Mouse (Mus musculus) heart, postnatal 0 days (tissue): ENCODE measurements around the gene Bcl11b. TPM values are rescaled to one million over a fixed set of nuclear protein-coding genes. Genes with fewer than 3 reads are reported as not detected.

ENCODE experiments used
- ATAC-seq: fragments of 200-750 bp; cut with Nextera tagmentation; 2 replicates; pipeline ENCODE4 v1.8.0; 2017; ENCODE audit warnings: low read depth, moderate number of reproducible peaks, moderate library complexity; ENCODE audit not compliant: insufficient read depth
- DNase-seq: peaks from one replicate; pipeline ENCODE4 v3.0.0-alpha.2; 2016; ENCODE audit warnings: low spot score
- H3K27ac ChIP-seq: fragments of 300-500 bp; sonication (generic); 2 replicates; pipeline ENCODE4 v1.5.1; 2014; ENCODE audit warnings: low read depth, mild to moderate bottlenecking
- H3K27me3 ChIP-seq: fragments of 300-500 bp; sonication (generic); 2 replicates; pipeline ENCODE4 v1.6.1; 2014; ENCODE audit warnings: low read length, mixed read lengths; ENCODE audit not compliant: control insufficient read depth, insufficient read depth
- H3K36me3 ChIP-seq: fragments of 300-500 bp; sonication (generic); replicated peaks from 2 replicates; pipeline ENCODE4 v1.6.1; 2014; ENCODE audit warnings: low read length, mixed read lengths; ENCODE audit not compliant: control insufficient read depth, insufficient read depth
- H3K4me1 ChIP-seq: fragments of 300-500 bp; sonication (generic); 2 replicates; pipeline ENCODE4 v1.6.1; 2014; ENCODE audit warnings: antibody characterized with exemption; ENCODE audit not compliant: control insufficient read depth, insufficient read depth
- H3K4me2 ChIP-seq: fragments of 300-500 bp; sonication (generic); 2 replicates; pipeline ENCODE4 v1.6.1; 2014; ENCODE audit warnings: low read depth, mild to moderate bottlenecking, low read length, moderate library complexity
- H3K4me3 ChIP-seq: fragments of 300-500 bp; sonication (generic); 2 replicates; pipeline ENCODE4 v1.5.1; 2014; ENCODE audit warnings: low read depth, low read length
- H3K9ac ChIP-seq: fragments of 300-500 bp; sonication (generic); replicated peaks from 2 replicates; pipeline ENCODE4 v1.6.1; 2014; ENCODE audit warnings: low read depth, low read length, mixed read lengths
- H3K9me3 ChIP-seq: fragments of 300-500 bp; sonication (generic); replicated peaks from 2 replicates; pipeline ENCODE4 v1.6.1; 2016; ENCODE audit warnings: low read length; ENCODE audit not compliant: control insufficient read depth
- CTCF ChIP-seq: IDR thresholded peaks from 2 replicates; pipeline ENCODE4 v1.5.1; 2016; ENCODE audit warnings: antibody characterized with exemption, control low read depth, low read depth
- EP300 ChIP-seq: IDR thresholded peaks from 2 replicates; pipeline ENCODE4 v1.6.1; 2016; ENCODE audit warnings: antibody characterized with exemption, low read depth
- WGBS: fragments of 180-500 bp; shearing (Covaris S2); extraction: QIAGEN DNeasy Blood & Tissue Kit; methylation state at CpG from one replicate; pipeline ENCODE4 v1.1.7; 2014; 5-methylcytosine and 5-hydroxymethylcytosine counted together
- polyA plus RNA-seq: library from polyadenylated mRNA; unstranded; fragments of >200 nt; fragmentation: Nextera tagmentation; extraction: Ambion mirVana; gene quantifications from 2 replicates; pipeline ENCODE4 v1.2.1, GENCODE M21; 2015
- total RNA-seq: library from RNA; depleted of rRNA; stranded (reverse); fragments of >200 nt; gene quantifications from 2 replicates; pipeline ENCODE4 v1.2.3, GENCODE M21; 2014; ENCODE audit warnings: low replicate concordance

Bcl11b gene
- total and polyA plus RNA-seq, 2 experiments from 2014 or later = 2.2 to 2.7 TPM

DNA sequence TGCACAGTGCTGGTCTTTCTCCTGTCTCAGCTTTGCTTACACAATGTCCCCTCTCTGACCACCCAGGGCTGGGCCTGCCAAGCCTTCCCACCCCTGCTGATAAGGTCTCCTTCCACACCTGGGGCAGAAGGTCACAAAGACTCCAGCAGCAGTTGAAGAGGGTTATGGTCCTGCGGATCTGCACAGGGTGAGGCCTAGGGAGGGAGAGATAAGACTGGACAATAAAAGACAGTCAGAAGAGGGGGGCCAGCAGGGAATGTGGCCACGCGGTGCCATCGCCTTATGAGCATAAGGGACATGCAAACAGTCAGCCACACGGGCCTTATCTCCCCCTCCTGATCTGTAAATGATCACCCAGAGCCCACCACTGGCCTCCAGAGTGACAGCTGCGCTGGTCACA, 34.0 kb upstream of the Bcl11b start:
- 37% methylated on average over 6 of the region's 6 CpGs for WGBS
- H3K4me3 ChIP-seq = no peak overlapping the region
- no peak overlapping the region for H3K27ac ChIP-seq
- no peaks in the 10 kb centered on the region for H3K36me3 ChIP-seq
- no peaks in the 10 kb centered on the region for H3K4me1 ChIP-seq
- H3K9me3 ChIP-seq = no peaks in the 10 kb centered on the region
- TF ChIP-seq CTCF = no peak
- no peak for TF ChIP-seq EP300
- H3K4me2 ChIP-seq = no peak overlapping the region
- no peak for DNase-seq
- no peak overlapping the region for H3K9ac ChIP-seq
- no peaks in the 10 kb centered on the region; the same call in 1 of the 2 replicates for H3K27me3 ChIP-seq
- ATAC-seq = no peak

DNA sequence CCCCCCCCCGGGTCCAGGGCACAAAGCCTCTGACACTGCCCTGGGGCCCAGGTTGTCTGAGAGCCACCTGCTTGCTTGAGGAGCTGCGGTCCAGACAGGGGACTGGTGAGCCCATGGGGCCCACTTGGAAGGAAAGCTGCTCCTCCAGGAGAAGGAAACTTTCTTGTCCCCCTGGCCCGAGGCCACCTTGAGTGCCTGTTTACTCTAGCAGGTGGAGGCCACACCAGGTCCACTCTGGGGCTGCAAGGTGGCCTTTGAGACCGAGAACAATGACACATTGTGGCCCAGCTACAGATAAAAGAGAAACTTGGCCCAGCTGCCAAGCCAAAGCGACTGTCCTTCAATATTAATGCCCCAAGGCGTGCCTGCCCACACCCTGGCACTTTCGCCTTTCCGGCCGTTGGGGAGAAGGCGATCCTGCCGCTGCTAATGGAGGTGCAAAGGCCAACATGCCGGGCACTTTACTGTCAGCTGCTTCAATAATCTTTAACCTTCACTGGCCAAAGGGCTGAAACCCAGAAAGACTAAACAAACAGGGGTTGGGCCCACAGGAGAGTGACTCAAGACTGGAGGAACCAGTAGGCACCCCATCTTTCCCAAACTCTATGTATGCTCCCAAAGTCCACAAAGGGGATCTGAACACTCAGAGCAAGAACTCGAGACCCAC, 32.1 kb upstream of the Bcl11b start:
- ATAC-seq = no peak
- no peak for DNase-seq
- H3K36me3 ChIP-seq = no peaks in the 10 kb centered on the region

DNA sequence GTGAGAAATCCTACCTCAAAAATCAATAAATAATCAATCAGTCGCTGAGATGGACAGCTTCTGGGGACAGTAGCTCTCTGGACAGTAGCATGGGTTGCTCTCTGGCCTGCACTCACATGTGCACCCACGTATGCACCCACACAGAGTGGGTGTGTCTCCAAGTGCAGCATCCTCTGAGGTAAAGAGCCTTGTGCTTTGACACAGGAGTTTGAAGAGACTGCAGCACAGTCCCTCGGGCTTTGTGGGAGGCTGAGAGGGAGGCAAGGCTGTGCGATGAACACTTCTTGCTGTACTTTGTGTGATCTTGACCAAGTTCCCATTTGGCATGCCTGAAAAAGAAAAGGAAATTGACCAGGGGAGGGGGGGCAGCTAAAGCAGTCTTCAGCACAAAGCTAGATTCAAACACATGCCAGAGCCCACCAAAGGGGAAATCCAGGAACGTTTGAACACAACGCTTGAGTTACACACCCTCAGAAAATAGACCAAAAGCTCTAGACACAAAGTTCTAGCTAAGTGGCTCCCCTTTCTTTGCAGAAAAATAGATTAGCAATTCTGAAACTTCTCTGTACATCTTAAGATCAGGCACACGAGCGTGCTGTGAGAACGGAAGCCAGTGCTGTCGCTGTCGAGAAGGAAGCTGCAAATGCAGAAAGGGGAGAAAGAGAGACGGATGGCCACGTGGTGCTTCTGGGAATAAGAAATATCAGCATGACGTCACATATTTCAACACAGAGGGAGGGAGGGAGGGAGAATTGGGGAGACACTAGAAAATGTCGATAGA, 19.6 kb upstream of the Bcl11b start:
- Histone ChIP-seq H3K4me3 (no peak overlapping the region), H3K27ac (no peak overlapping the region), H3K9me3 (no peaks in the 10 kb centered on the region), H3K9ac (no peak overlapping the region), H3K4me1 (no peaks in the 10 kb centered on the region), H3K36me3 (no peaks in the 10 kb centered on the region), H3K27me3 (no peaks in the 10 kb centered on the region), H3K4me2 (no peak overlapping the region)
- ATAC-seq (no peak), DNase-seq (no peak)
- TF ChIP-seq CTCF (no peak), EP300 (no peak)
- 71% methylated on average over 15 of the region's 15 CpGs for WGBS

More for the DNA sequence above, 32.1 kb upstream of the Bcl11b start:
- WGBS = 79% methylated on average over 13 of the region's 13 CpGs
- H3K9me3 ChIP-seq = no peaks in the 10 kb centered on the region
- TF ChIP-seq EP300 (no peak), CTCF (no peak)
- H3K4me1 ChIP-seq = no peaks in the 10 kb centered on the region
- no peak overlapping the region for H3K4me2 ChIP-seq
- no peak overlapping the region for H3K9ac ChIP-seq
- no peak overlapping the region for H3K27ac ChIP-seq
- H3K27me3 ChIP-seq = no peaks in the 10 kb centered on the region; the same call in 1 of the 2 replicates
- no peak overlapping the region for H3K4me3 ChIP-seq

DNA sequence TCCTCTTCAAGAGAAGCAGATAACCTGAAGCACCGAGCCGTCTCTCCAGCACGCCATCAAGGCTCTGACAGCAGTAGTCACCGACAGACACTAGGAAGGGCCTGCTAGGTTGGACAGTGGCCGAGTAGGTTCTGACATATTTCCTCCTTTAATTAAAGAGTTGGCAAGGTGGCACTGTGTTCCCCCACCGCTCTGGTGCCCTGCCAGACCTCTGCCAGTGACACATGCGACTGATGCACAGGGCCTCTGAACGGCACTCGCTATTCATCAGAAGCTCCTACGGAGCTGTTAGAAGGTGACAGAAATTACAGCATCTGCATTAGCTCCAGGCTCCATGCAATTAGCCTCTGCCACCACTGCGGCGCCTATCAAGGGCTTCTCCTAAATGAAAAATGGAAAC, 8.6 kb upstream of the Bcl11b start:
- Histone ChIP-seq H3K4me3 (no peak overlapping the region), H3K27ac (no peak overlapping the region), H3K27me3 (peaks cover 14% of the 10 kb centered on the region; the same call in 1 of the 2 replicates), H3K9ac (no peak overlapping the region), H3K36me3 (no peaks in the 10 kb centered on the region), H3K4me1 (no peaks in the 10 kb centered on the region), H3K4me2 (no peak overlapping the region), H3K9me3 (no peaks in the 10 kb centered on the region)
- no peak for ATAC-seq
- TF ChIP-seq EP300 (no peak), CTCF (no peak)
- 73% methylated on average over 12 of the region's 12 CpGs for WGBS
- no peak for DNase-seq

DNA sequence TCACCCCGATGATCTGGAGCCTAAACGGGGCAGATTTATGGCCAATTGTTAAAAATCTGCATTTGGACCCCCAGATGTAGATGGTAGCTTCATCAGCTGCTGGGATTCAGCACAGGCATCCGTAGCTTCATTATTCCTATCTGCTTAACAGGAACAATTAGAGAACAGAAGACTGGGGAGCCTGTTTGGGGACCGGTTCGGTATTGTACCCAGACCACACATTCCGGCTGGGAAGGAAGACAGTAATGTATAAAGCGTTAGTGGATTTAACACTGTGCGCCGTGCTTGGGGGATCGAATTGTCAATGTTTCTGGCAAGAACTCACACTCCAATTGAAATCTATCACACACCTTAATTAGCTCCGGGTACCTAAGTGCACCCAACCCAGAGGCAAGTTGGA, 6.9 kb upstream of the Bcl11b start:
- no peak overlapping the region for H3K27ac ChIP-seq
- TF ChIP-seq EP300 (no peak), CTCF (no peak)
- 81% methylated on average over 11 of the region's 11 CpGs for WGBS

More for the DNA sequence above, 6.9 kb upstream of the Bcl11b start:
- no peaks in the 10 kb centered on the region for H3K9me3 ChIP-seq
- peaks cover 4% of the 10 kb centered on the region; the same call in 1 of the 2 replicates for H3K4me1 ChIP-seq
- no peak for DNase-seq
- H3K36me3 ChIP-seq = no peaks in the 10 kb centered on the region
- ATAC-seq = no peak
- H3K4me3 ChIP-seq = no peak overlapping the region
- H3K9ac ChIP-seq = no peak overlapping the region
- H3K27me3 ChIP-seq = peaks cover 30% of the 10 kb centered on the region
- no peak overlapping the region for H3K4me2 ChIP-seq
